Mouse (Mus musculus) layer of hippocampus, adult 2 months (tissue): Measurements from ENCODE around the gene Myh3. TPM values are rescaled to one million over a fixed set of nuclear protein-coding genes. Genes with fewer than 3 reads are reported as not detected.
A peak's percentile ranks its signal among the peaks of the same experiment; 100 is the strongest.

ENCODE experiments used
- DNase-seq, 2 experiments: peaks; one replicate each; pipeline ENCODE4 v3.0.0; 2022; ENCODE audit warnings: low spot score in 2 of 2
- H3K27ac ChIP-seq: fragments of 200-600 bp; 2 replicates; pipeline ENCODE4 v1.8.1; 2022
- H3K4me3 ChIP-seq: fragments of 200-600 bp; 2 replicates; pipeline ENCODE4 v1.8.1; 2022; ENCODE audit warnings: mild to moderate bottlenecking
- CTCF ChIP-seq: fragments of 200-600 bp; conservative IDR thresholded peaks from 2 replicates; pipeline ENCODE4 v1.8.1; 2022; ENCODE audit warnings: antibody characterized with exemption, mild to moderate bottlenecking, moderate library complexity
- total RNA-seq, 2 experiments: library from RNA; stranded (reverse); gene quantifications; 2 replicates each; pipeline ENCODE4 v1.2.3; 2021

Gene Myh3
- total RNA-seq, 2 experiments from 2014 or later, result 0.67 to 0.91 TPM

- no peak for DNase-seq
- no peak overlapping the region for H3K27ac ChIP-seq
- H3K4me3 ChIP-seq, result no peak overlapping the region
- no peak for TF ChIP-seq CTCF
Measured at GRCm38 (mm10) chr11:67099241-67099640, 21.1 kb downstream of the Myh3 start.

- DNase-seq, result peak; percentile 37 to 44
- Histone ChIP-seq H3K4me3 (no peak overlapping the region), H3K27ac (no peak overlapping the region)
- TF ChIP-seq CTCF, result peak; percentile 87
Measured at GRCm38 (mm10) chr11:67100169-67100568, 22.1 kb downstream of the Myh3 start.

DNA sequence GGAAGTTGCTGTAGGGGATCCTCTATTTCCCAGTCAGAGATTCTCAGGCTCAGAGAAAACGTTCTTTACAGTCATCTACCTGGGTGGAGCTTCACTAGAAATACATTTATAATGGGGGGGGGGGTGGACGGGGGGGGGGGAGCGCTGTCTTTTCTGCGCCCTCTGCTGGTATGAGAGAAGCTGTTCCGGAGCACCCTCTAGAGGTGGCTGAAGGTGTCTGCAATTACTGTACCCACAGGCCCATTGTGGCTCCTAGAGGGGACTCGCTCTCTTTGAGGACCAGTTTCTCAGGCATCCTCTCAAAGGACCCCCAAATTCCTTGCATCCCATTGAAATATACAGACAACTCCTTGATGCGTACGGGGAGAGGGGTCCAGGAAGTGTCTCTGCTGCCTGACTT lies 23.6 kb downstream of the Myh3 start:
- TF ChIP-seq CTCF, result peak; percentile 81
- Histone ChIP-seq H3K27ac (no peak overlapping the region), H3K4me3 (no peak overlapping the region)
- DNase-seq, result peak; percentile 34 to 62

DNA sequence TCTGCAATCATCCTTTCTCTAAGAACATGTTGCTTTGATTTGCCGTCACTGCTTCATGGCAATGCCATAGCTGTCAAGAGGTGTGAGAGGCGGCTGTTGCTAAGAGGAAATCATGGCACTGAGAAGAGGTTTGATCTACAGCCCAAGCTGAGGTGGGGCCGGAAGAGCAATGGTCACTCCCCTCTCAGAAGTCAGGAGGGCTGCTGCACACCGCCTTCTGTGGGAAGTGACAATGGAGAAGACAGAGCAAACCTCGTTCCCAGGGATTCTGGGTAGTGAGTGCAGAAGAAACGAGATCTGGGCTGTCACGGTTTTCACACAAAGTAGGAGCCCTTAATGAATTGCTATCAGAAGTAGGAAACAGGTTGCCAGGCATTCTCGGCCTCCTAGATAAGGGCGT lies 25.2 kb downstream of the Myh3 start:
- DNase-seq, result no peak
- no peak overlapping the region for H3K27ac ChIP-seq
- TF ChIP-seq CTCF, result no peak

DNA sequence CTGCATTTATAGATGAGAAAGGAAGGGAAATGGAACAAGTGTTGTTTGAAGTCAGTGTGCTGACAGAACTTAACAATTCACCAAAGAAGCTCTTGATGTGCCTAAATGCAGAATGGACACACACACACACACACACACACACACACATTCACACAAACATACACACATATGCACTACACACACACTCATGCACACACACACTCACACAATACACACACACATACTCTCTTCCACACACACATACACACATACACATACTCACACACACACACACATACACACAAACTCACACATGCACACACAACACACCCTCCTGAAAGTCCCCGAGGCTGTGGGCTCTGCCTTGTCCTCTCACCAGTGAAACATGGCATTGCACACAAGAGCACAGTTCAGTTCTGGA lies 26.1 kb downstream of the Myh3 start:
- TF ChIP-seq CTCF, result no peak
- H3K4me3 ChIP-seq, result no peak overlapping the region
- H3K27ac ChIP-seq, result no peak overlapping the region
- DNase-seq, result no peak

More for the DNA sequence above, 25.2 kb downstream of the Myh3 start:
- no peak overlapping the region for H3K4me3 ChIP-seq

- TF ChIP-seq CTCF, result no peak
- no peak overlapping the region for H3K27ac ChIP-seq
Measured at GRCm38 (mm10) chr11:67104714-67105113, 26.6 kb downstream of the Myh3 start.

GRCm38 (mm10) chr11:67105689-67106088 lies 27.6 kb downstream of the Myh3 start:
- no peak for DNase-seq

More at GRCm38 (mm10) chr11:67104714-67105113, 26.6 kb downstream of the Myh3 start:
- no peak overlapping the region for H3K4me3 ChIP-seq
- no peak for DNase-seq

DNA sequence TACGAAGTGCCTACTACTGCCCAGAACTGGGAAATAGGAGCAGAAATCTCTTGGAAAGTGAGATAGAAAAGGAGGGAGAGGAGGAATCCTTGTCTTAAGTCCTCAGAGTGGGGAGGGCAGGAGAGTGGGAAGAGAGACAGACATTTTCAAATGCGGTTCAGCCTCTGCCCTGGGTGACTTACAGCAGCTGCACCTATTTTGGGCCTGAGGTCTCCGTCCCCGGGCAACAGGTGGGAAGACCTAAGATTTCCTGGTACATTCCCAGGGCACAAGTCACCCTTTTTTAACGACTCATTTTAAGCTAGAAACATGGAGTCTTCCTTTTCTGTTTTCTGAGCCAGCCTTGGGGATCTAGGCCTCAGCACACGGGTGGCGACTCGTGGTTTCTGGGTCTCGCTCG lies 28.9 kb downstream of the Myh3 start:
- Histone ChIP-seq H3K27ac (no peak overlapping the region), H3K4me3 (no peak overlapping the region)
- no peak for TF ChIP-seq CTCF
- DNase-seq, result no peak

More at GRCm38 (mm10) chr11:67105689-67106088, 27.6 kb downstream of the Myh3 start:
- Histone ChIP-seq H3K4me3 (no peak overlapping the region), H3K27ac (no peak overlapping the region)
- TF ChIP-seq CTCF, result no peak

- peak; percentile 66 to 85 for DNase-seq
- H3K27ac ChIP-seq, result no peak overlapping the region
- TF ChIP-seq CTCF, result peak; percentile 97
- H3K4me3 ChIP-seq, result no peak overlapping the region
Measured at GRCm38 (mm10) chr11:67110168-67110948, 32.3 kb downstream of the Myh3 start.

DNA sequence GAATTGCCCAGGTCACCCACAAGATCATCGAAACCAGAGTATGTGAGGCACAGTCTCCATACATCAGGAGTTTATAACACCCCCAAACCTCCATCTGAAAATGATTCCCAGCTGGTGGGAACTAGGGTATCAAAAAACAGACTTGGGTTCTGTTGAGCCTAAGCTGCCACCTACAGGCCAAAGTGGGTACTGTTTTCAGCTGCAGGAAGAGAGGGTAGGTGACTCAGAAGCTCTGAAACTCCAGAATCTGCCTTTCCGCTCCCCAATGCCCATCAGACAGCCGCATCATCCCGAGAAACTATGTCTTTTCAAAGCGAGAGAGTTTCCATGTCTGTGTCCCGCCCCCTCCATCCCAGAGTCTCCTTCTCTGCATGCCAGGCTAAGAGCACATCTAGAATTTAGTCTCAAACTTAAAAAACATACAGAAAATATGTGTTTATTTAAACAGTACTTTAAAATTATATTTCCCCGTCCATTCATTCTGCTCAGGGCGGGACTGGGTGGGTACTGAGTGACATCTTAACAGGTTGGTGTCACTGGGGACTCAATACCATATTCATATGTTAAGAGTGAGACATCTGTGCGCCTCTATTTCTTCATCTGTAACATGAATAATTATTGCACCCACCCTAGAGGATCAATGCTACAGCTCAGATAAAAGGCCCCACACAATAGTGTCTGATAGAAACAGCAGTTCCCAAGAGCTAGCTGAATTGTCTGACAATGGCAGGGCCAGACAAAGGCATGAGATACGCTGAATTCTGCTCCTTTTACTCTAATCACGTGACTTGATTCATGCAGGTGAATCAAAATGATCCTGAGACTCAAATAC lies 34.1 kb downstream of the Myh3 start:
- no peak overlapping the region for H3K4me3 ChIP-seq
- peak; percentile 32 to 81 for DNase-seq
- no peak overlapping the region for H3K27ac ChIP-seq
- TF ChIP-seq CTCF, result peak; percentile 83

- peak; percentile 72 to 86 for DNase-seq
- peak; percentile 85 for TF ChIP-seq CTCF
- no peak overlapping the region for H3K27ac ChIP-seq
- no peak overlapping the region for H3K4me3 ChIP-seq
Measured at GRCm38 (mm10) chr11:67112851-67113202, 34.7 kb downstream of the Myh3 start.

DNA sequence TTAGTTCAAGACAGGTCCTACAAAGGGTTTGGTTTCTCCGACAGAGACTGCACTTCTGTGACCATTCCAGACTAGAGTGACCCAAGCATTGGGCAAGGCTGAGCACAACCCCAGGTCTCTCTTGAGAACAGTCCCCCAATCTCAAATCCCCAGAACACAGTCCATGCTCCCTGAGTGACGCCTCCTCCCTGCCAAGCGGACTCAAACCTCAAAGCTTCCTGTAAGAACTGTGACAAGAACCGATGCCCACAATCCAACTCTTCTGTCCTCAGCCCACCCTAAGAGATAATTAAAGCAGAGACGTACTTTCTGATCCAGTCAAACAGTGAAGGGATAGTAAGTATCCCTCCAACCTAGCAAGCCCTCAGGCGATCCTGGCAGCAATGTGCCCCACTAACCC lies 35.3 kb downstream of the Myh3 start:
- TF ChIP-seq CTCF, result no peak
- Histone ChIP-seq H3K27ac (no peak overlapping the region), H3K4me3 (no peak overlapping the region)
- DNase-seq, result no peak

DNA sequence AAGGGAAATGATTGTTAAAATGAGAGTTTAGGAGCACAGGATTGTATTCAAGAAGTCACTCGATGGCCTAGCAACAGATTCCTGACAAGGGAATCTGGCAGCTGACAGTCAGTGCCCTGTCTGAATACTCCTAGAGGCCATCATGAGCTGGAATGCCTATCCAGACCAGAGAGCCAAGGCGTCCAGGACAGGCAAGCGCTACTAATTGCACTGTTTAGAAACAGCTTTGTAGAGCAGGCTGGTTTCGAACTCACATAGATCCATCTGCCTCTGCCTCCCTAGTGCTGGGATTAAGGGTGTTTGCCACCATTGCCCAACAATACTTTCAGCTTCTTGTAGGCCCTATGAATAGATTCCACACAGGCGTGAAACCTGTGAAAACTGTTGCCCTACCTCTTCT lies 36.2 kb downstream of the Myh3 start:
- Histone ChIP-seq H3K4me3 (no peak overlapping the region), H3K27ac (no peak overlapping the region)
- DNase-seq, result no peak
- TF ChIP-seq CTCF, result no peak
